Mouse (Mus musculus): Measurements from ENCODE around the gene Mylk4.

DNA sequence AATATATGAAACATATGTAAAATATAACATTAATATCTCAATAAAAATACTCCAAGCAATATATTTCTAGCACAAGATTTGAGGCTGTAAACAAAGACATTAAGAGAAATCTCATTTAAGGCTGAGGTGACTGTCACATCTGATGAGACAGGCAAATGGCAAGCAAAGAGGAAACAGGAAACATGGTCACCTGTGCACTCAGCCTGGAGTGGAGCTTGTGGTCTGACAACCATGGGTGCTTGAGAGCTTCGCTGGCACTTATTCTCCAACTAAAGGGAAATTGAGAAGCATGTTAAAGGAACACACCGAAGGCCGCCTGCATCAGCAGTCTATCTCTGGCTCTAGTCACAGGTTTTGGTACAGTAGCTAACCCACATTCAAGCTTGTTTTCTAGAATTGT is 71.2 kb downstream of the Mylk4 start:
- TF ChIP-seq EP300 (IDR thresholded peaks at IDR 0.05; ENCODE audit: insufficient read depth, low read depth, low read length) (no peak), CTCF (IDR thresholded peaks at IDR 0.05) (no peak)

All from heart, adult 2 months (tissue).